Mouse (Mus musculus): ENCODE results near the gene 4931406C07Rik. TPM values are rescaled to one million over a fixed set of nuclear protein-coding genes. Genes with fewer than 3 reads are reported as not detected.

The 4931406C07Rik gene
- polyA plus RNA-seq (2015; fragmentation: Nextera tagmentation; extraction: Ambion mirVana): 7.4 and 8.7 TPM in 2 replicates

GRCm38 (mm10) chr9:15306398-15307119 is at the start of gene 4931406C07Rik:
TSS of gene 4931406C07Rik (minus strand) at chr9:15306448.

DNA sequence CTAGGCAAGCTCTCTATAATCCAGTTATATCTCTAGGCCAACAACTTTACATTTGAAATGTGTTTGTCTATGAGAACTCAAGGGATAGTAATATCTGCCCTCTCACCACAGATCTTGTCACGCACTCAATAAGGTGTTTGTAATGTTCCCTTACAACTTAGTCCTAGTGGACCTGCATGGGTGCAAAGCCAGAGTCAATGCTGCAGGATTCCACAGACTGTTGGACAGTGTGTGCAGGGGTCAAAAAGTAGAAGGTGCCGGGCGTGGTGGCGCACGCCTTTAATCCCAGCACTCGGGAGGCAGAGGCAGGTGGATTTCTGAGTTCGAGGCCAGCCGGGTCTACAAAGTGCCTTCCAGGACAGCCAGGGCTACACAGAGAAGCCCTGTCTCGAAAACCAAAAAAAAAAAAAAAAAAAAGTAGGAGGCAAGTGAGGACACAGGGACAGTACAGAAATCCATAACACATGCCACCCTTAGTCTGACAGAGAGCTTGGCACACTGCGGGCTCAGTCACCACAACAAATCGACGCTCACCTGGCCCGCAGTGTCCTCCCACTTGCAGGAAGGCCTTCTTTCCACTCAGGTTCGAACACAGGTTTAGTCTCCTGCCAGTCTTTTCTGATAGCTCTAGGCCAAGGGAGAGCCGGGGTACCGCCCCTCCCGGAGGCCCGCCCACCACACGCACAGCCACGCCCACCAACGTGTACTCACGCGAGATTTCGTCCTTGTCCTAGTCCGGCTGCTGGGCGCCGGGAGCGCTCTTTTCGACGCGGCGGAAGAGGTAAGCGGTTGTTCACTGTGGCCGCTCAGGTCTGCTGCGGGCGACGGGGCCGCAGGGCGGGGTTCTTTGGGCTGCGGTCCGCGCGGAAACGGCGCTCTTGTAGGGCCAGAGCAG is 498 bp downstream of the 4931406C07Rik start, which contains the start of gene Taf1d:
TSS of gene Taf1d (plus strand) at position 712 of the 895 bp plus-strand sequence.

DNA sequence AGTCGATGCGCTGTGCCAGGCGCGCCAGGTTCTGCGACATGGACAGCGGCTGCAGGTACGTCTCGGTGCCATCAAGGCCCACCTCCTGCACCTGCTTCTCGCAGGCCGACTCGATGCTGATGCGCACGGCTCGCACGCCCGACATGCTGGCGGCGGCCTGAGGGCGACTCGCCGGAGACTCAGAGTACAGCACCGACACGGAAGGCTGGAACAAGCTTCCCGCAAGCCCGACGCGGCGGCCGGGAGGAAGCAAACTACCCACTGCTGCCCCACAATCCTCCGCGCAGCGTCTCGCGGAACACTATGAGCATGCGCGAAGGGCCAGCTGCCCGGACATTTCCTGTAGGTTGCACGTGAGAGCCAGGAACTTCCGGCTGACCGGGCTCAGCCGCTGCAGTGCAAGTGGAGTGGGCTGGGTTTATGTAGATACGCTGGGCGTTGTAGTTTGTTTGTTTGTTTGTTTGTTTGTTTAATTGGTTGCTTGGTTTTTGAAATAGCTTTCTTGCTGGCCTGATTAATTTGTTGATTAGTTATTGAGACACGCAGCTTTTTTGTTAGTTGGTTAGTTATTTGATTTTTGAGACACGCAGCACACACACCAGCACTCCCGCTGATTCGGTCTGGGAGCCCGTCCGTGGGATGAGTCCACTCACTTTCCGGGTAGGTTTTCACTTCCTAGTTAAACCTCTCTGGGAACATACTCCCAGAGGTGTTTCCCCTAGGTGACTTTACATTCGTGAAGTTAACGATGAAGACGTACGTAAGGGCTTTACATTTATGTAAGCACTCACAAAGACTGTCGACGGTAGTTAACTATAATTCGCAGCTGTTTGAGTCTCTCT is 26.4 kb downstream of the 4931406C07Rik start, which contains the start of gene Med17:
TSS of gene Med17 (minus strand) at position 283 of the 842 bp plus-strand sequence.

GRCm38 (mm10) chr9:15239042-15239925 is 67.0 kb downstream of the 4931406C07Rik start, which contains the start of gene Vstm5:
TSS of gene Vstm5 (plus strand) at chr9:15239045.

Small RNAs within 50 kb of the gene (microRNA-seq; reads per million reads assigned to microRNA genes)
- gene Gm49349 (0 to 0.21 reads per million in 2 experiments), gene mmu-mir-7650 (0 reads per million in 2 experiments)

Other genes with a start within 250 kb of the 4931406C07Rik start
- 0.31 and 0.35 TPM in 2 replicates for gene Hephl1, start 194.3 kb downstream of the 4931406C07Rik start, polyA plus RNA-seq (2015; fragmentation: Nextera tagmentation; extraction: Ambion mirVana)
- gene Vstm5, start 67.4 kb downstream of the 4931406C07Rik start, polyA plus RNA-seq (2015; fragmentation: Nextera tagmentation; extraction: Ambion mirVana): 1.3 and 1.4 TPM in 2 replicates
- gene Med17, start 26.5 kb downstream of the 4931406C07Rik start, polyA plus RNA-seq (2015; fragmentation: Nextera tagmentation; extraction: Ambion mirVana): 15.7 and 17.7 TPM in 2 replicates
- gene Taf1d, start 234 bp downstream of the 4931406C07Rik start, polyA plus RNA-seq (2015; fragmentation: Nextera tagmentation; extraction: Ambion mirVana): 37.8 and 38.1 TPM in 2 replicates
- gene Cep295, start 51.3 kb upstream of the 4931406C07Rik start, polyA plus RNA-seq (2015; fragmentation: Nextera tagmentation; extraction: Ambion mirVana): 4.0 and 4.2 TPM in 2 replicates
- 1.3 and 1.5 TPM in 2 replicates for gene Smco4, start 187.0 kb upstream of the 4931406C07Rik start, polyA plus RNA-seq (2015; fragmentation: Nextera tagmentation; extraction: Ambion mirVana)